Mouse (Mus musculus): ENCODE measurements around the gene Ccm2.

GRCm38 (mm10) chr11:6596616-6597015 lies 49.9 kb downstream of the Ccm2 start:
- no peak for TF ChIP-seq CTCF (IDR thresholded peaks at IDR 0.05; ENCODE audit: borderline replicate concordance, insufficient read depth, low read depth, low read length)
- TF ChIP-seq POLR2A (IDR thresholded peaks at IDR 0.05; ENCODE audit: borderline replicate concordance, insufficient read depth, low read length), result no peak

All from cerebellum, adult 2 months (tissue).